Mouse (Mus musculus): ENCODE measurements around the gene Cidec. TPM values are rescaled to one million over a fixed set of nuclear protein-coding genes. Genes with fewer than 3 reads are reported as not detected.
A peak's percentile ranks its signal among the peaks of the same experiment; 100 is the strongest.

The Cidec gene
- polyA plus RNA-seq (2015; fragmentation: Nextera tagmentation; extraction: Ambion mirVana) = 24.4 and 35.0 TPM in 2 replicates

DNA sequence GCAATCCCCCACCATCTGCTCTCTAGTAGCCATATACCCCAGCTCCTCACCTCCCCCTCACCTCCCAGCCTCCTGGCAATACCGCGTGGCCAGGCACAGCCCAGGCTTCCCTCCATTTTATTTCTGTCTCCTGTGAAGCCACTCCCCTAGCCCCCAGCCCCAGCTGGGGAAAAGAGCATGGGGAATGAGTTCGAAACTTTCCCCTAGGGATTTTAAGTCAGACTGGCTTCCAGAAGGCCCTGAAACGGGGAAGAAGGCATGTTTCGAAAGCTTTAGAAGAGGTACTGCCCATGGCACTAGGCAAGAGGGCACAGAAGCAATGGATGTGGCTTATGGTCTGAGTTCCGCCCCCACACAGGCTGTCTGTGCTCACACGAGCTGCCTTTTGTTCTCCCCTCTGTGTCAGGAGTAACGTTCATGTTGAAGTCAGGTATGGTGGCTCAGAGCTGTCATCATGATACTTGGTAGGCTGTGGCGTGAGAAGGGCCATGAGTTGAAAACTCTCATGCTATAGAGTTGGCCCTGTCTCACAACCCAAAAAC, at the start of gene Cidec:
TSS of gene Cidec (minus strand) at position 97 of the 542 bp plus-strand sequence.
- peak within 1 kb of the TSS; percentile 20; the same call in 1 of the 2 replicates for H3K4me2 ChIP-seq (ENCODE audit: low read depth, low read length)
- 79% methylated on average over 9 of the region's 9 CpGs for WGBS

DNA sequence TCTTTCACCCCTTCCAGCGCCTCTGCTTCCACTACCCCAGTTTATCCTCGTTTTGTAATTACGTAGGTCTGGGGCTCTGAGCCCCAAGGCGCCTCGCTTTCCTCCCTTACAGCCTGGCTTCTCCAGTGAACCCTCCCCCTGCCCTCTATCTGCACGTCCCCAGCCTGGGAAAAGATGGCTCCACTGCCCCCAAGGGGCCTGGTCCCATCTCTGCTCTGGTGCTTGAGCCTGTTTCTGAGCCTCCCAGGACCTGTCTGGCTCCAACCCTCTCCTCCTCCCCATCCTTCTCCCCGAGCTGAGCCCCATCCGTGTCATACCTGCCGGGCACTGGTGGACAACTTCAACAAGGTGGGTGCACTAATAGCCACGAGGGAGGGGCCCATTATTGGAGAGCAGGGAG, 48.2 kb upstream of the Cidec start:
- Histone ChIP-seq H3K27me3 (replicated peaks; ENCODE audit: control insufficient read depth, insufficient read depth, low read length) (peaks cover 6% of the 10 kb centered on the region; the same call in 1 of the 2 replicates), H3K4me1 (ENCODE audit: control insufficient read depth, insufficient read depth, low read length) (peaks cover 16% of the 10 kb centered on the region), H3K27ac (ENCODE audit: low read length) (peak overlapping the region; percentile 76), H3K4me2 (ENCODE audit: low read depth, low read length) (peak overlapping the region; percentile 81), H3K9me3 (ENCODE audit: control insufficient read depth, low read length) (no peaks in the 10 kb centered on the region), H3K9ac (ENCODE audit: low read depth, low read length) (peak overlapping the region; percentile 77), H3K4me3 (ENCODE audit: low read length) (peak overlapping the region; percentile 57), H3K36me3 (ENCODE audit: control insufficient read depth, insufficient read depth, low read length) (peaks cover 2% of the 10 kb centered on the region; the same call in 1 of the 2 replicates)
- 6% methylated on average over 10 of the region's 10 CpGs for WGBS
- ATAC-seq = peak; percentile 14

More for the DNA sequence above, at the start of gene Cidec:
- H3K27me3 ChIP-seq (replicated peaks; ENCODE audit: control insufficient read depth, insufficient read depth, low read length) = no peaks in the 10 kb centered on the region
- H3K36me3 ChIP-seq (ENCODE audit: control insufficient read depth, insufficient read depth, low read length) = no peaks in the 10 kb centered on the region
- H3K9ac ChIP-seq (ENCODE audit: low read depth, low read length) = peak within 1 kb of the TSS; percentile 42
- ATAC-seq = no peak
- 0 out of 2 replicates have a peak, but pooled peaks cover 3% of the 10 kb centered on the region for H3K4me1 ChIP-seq (ENCODE audit: control insufficient read depth, insufficient read depth, low read length)
- H3K27ac ChIP-seq (ENCODE audit: low read length) = peak within 1 kb of the TSS; percentile 73
- no peaks in the 10 kb centered on the region for H3K9me3 ChIP-seq (ENCODE audit: control insufficient read depth, low read length)
- H3K4me3 ChIP-seq (ENCODE audit: low read length) = no peak within 1 kb of the TSS

DNA sequence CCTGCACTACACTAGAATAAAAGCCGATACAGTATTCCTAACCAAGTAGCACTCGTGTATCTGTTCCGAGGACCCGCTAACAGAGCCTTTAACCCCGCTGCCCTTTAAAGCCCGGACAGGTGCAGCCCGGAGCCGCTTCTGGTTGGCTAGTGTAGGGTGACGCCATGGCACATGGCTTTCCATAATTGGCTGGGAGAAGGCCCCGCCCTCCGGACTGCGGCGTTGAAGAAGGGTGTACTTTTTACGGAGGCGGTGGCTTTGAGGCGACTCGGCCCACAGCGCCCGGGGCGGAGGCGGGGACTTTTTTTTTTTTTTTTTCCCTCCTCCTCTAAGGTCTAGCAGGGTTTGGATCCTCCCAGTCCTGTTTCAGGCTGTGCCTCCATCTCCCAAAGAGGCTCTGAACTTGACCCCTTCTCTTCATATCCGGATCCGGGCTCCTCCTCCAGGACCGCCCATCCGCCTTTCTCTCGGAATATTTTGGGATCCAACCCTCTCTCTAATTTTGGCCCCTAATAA, 47.6 kb upstream of the Cidec start, which contains the start of gene Creld1:
TSS of gene Creld1 (plus strand) at position 198 of the 516 bp plus-strand sequence.
- ATAC-seq = peak; percentile 97
- Histone ChIP-seq H3K4me3 (ENCODE audit: low read length) (peak within 1 kb of the TSS; percentile 57), H3K27ac (ENCODE audit: low read length) (peak within 1 kb of the TSS; percentile 90), H3K4me2 (ENCODE audit: low read depth, low read length) (peak within 1 kb of the TSS; percentile 81), H3K36me3 (ENCODE audit: control insufficient read depth, insufficient read depth, low read length) (peaks cover 2% of the 10 kb centered on the region; the same call in 1 of the 2 replicates), H3K27me3 (replicated peaks; ENCODE audit: control insufficient read depth, insufficient read depth, low read length) (peaks cover 6% of the 10 kb centered on the region; the same call in 1 of the 2 replicates), H3K9me3 (ENCODE audit: control insufficient read depth, low read length) (no peaks in the 10 kb centered on the region), H3K4me1 (ENCODE audit: control insufficient read depth, insufficient read depth, low read length) (peaks cover 16% of the 10 kb centered on the region), H3K9ac (ENCODE audit: low read depth, low read length) (peak within 1 kb of the TSS; percentile 77)
- WGBS = 0% methylated on average over 26 of the region's 26 CpGs

DNA sequence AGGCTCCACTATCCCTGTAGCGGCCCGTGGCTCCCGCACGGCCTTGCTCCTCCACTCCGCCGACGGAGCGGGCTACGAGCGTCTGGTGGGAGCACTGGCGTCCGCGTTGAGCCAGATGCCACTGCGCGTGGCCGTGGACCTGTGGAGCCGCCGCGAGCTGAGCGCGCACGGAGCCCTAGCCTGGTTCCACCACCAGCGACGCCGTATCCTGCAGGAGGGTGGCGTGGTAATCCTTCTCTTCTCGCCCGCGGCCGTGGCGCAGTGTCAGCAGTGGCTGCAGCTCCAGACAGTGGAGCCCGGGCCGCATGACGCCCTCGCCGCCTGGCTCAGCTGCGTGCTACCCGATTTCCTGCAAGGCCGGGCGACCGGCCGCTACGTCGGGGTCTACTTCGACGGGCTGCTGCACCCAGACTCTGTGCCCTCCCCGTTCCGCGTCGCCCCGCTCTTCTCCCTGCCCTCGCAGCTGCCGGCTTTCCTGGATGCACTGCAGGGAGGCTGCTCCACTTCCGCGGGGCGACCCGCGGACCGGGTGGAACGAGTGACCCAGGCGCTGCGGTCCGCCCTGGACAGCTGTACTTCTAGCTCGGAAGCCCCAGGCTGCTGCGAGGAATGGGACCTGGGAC, 47.0 kb upstream of the Cidec start:
- Histone ChIP-seq H3K27me3 (replicated peaks; ENCODE audit: control insufficient read depth, insufficient read depth, low read length) (peaks cover 6% of the 10 kb centered on the region; the same call in 1 of the 2 replicates), H3K27ac (ENCODE audit: low read length) (peak overlapping the region; percentile 90), H3K36me3 (ENCODE audit: control insufficient read depth, insufficient read depth, low read length) (0 out of 2 replicates have a peak, but pooled peaks cover 2% of the 10 kb centered on the region), H3K9me3 (ENCODE audit: control insufficient read depth, low read length) (no peaks in the 10 kb centered on the region), H3K4me1 (ENCODE audit: control insufficient read depth, insufficient read depth, low read length) (peaks cover 16% of the 10 kb centered on the region), H3K9ac (ENCODE audit: low read depth, low read length) (peak overlapping the region; percentile 77), H3K4me2 (ENCODE audit: low read depth, low read length) (peak overlapping the region; percentile 81), H3K4me3 (ENCODE audit: low read length) (peak overlapping the region; percentile 57)
- 3% methylated on average over 65 of the region's 65 CpGs for WGBS
- ATAC-seq = peak; percentile 64

DNA sequence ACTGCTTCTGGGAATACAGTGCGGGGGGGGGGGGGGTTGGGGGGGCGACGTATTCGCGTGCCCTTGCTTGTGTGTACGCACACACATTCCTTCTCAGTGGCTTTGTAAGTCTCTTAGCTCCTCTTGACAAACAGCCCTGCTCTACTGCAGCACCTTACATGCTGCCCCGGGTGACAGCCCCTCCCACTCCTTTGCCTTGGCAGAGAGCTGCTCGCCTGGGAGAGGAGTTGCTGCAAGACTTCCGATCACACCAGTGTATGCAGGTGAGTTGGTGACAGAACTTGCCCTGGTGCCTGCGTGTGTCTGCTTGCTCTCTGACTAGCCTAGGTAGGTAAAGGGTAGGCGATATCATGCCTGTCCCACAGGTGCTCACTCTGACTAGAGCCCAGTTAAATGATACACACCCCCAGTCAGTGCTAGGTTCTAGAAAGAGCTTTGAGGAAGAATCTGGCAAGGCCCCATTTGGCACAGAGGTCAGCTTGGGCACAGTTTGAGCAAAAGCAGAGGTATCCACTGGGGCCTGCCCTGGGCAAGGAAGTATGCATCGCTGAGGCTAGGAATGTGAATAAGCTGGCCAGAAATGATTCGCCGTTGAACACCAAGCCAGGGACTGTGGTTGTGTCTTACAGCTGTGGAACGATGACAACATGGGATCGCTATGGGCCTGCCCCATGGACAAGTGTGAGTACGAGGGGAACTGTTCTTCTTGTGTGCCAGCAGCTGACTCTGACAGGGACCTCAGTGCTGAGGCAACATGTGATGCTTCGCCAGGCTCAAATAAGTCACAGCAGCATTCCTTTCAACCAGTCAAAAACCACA, 45.2 kb upstream of the Cidec start:
- H3K9me3 ChIP-seq (ENCODE audit: control insufficient read depth, low read length) = no peaks in the 10 kb centered on the region
- peaks cover 15% of the 10 kb centered on the region; the same call in 1 of the 2 replicates for H3K4me1 ChIP-seq (ENCODE audit: control insufficient read depth, insufficient read depth, low read length)
- 0 out of 2 replicates have a peak, but pooled peaks cover 2% of the 10 kb centered on the region for H3K36me3 ChIP-seq (ENCODE audit: control insufficient read depth, insufficient read depth, low read length)
- peaks cover 6% of the 10 kb centered on the region; the same call in 1 of the 2 replicates for H3K27me3 ChIP-seq (replicated peaks; ENCODE audit: control insufficient read depth, insufficient read depth, low read length)
- ATAC-seq = no peak
- H3K4me2 ChIP-seq (ENCODE audit: low read depth, low read length) = no peak overlapping the region
- no peak overlapping the region; the same call in 1 of the 2 replicates for H3K9ac ChIP-seq (ENCODE audit: low read depth, low read length)
- 64% methylated on average over 18 of the region's 18 CpGs for WGBS
- no peak overlapping the region for H3K27ac ChIP-seq (ENCODE audit: low read length)
- H3K4me3 ChIP-seq (ENCODE audit: low read length) = no peak overlapping the region

DNA sequence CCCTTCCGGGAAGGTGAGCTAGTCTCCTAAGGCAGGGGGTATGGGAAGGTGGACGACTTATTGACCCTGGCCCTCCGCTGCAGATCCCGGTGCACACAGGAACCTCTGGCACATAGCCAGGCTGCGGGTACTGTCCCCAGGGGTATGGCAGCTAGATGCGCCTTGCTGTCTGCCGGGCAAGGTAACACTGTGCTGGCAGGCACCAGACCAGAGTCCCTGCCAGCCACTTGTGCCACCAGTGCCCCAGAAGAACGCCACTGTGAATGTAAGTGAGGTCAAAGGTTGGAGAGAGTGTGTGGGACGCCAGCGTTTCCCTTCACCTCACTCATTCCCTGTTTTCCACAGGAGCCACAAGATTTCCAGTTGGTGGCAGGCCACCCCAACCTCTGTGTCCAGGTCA, 43.3 kb upstream of the Cidec start:
- peaks cover 15% of the 10 kb centered on the region; the same call in 1 of the 2 replicates for H3K4me1 ChIP-seq (ENCODE audit: control insufficient read depth, insufficient read depth, low read length)
- no peak overlapping the region for H3K27ac ChIP-seq (ENCODE audit: low read length)
- H3K4me3 ChIP-seq (ENCODE audit: low read length) = no peak overlapping the region
- no peak for ATAC-seq
- H3K9ac ChIP-seq (ENCODE audit: low read depth, low read length) = no peak overlapping the region
- WGBS = 82% methylated on average over 10 of the region's 10 CpGs
- H3K4me2 ChIP-seq (ENCODE audit: low read depth, low read length) = no peak overlapping the region
- H3K9me3 ChIP-seq (ENCODE audit: control insufficient read depth, low read length) = no peaks in the 10 kb centered on the region
- 0 out of 2 replicates have a peak, but pooled peaks cover 2% of the 10 kb centered on the region for H3K36me3 ChIP-seq (ENCODE audit: control insufficient read depth, insufficient read depth, low read length)
- peaks cover 6% of the 10 kb centered on the region; the same call in 1 of the 2 replicates for H3K27me3 ChIP-seq (replicated peaks; ENCODE audit: control insufficient read depth, insufficient read depth, low read length)

DNA sequence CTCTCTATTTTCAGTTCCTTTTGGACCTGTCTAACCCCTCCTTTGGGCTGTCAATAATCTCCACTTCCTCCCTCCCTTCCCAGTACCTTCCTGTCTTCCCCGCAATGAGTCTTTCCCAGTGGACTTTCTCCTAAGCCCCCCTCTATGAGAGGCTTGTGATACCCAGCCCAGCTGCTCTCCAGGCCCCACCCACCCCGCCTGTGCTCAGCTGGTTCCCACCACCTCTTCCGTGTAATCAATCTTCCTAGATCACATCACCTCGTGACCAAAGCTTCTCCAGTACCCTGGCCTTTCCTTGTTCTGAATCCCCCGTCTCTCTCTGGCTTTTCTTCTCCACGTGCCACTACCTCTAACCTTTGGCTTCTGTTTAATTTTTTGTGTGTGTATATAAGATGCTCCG, 41.8 kb upstream of the Cidec start:
- Histone ChIP-seq H3K27ac (ENCODE audit: low read length) (no peak overlapping the region), H3K9me3 (ENCODE audit: control insufficient read depth, low read length) (no peaks in the 10 kb centered on the region), H3K4me1 (ENCODE audit: control insufficient read depth, insufficient read depth, low read length) (peaks cover 16% of the 10 kb centered on the region), H3K4me2 (ENCODE audit: low read depth, low read length) (no peak overlapping the region), H3K27me3 (replicated peaks; ENCODE audit: control insufficient read depth, insufficient read depth, low read length) (peaks cover 6% of the 10 kb centered on the region; the same call in 1 of the 2 replicates), H3K36me3 (ENCODE audit: control insufficient read depth, insufficient read depth, low read length) (0 out of 2 replicates have a peak, but pooled peaks cover 2% of the 10 kb centered on the region), H3K4me3 (ENCODE audit: low read length) (no peak overlapping the region), H3K9ac (ENCODE audit: low read depth, low read length) (no peak overlapping the region)
- ATAC-seq = no peak
- 24% methylated on average over 7 of the region's 7 CpGs for WGBS

DNA sequence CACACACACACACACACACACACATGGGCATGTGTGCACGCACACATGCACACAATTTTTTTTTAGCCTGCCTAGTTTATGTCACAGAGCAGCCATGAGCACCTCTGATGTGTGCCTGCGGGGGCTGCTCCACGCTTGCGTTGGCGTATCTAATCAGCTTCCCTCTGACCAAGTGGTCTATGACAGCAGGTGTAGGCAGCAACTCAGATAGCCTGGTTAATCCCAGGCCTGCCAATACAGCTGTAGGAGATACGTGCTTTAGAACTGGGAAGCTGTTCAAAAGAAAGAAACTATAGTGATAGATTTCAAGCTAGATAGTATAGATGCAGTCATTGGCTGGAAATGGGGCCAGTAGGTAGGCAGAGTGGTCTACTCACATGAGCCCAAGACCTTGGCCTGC, 38.2 kb upstream of the Cidec start:
- no peaks in the 10 kb centered on the region for H3K9me3 ChIP-seq (ENCODE audit: control insufficient read depth, low read length)
- no peak overlapping the region for H3K4me3 ChIP-seq (ENCODE audit: low read length)
- no peak overlapping the region for H3K4me2 ChIP-seq (ENCODE audit: low read depth, low read length)
- ATAC-seq = no peak
- H3K4me1 ChIP-seq (ENCODE audit: control insufficient read depth, insufficient read depth, low read length) = peaks cover 37% of the 10 kb centered on the region
- no peak overlapping the region for H3K9ac ChIP-seq (ENCODE audit: low read depth, low read length)
- H3K27me3 ChIP-seq (replicated peaks; ENCODE audit: control insufficient read depth, insufficient read depth, low read length) = no peaks in the 10 kb centered on the region
- no peak overlapping the region for H3K27ac ChIP-seq (ENCODE audit: low read length)
- WGBS = 80% methylated on average over 6 of the region's 6 CpGs
- H3K36me3 ChIP-seq (ENCODE audit: control insufficient read depth, insufficient read depth, low read length) = no peaks in the 10 kb centered on the region

All from intestine, embryonic 16.5 days (tissue).